Mouse (Mus musculus) 3134 (cell line): ENCODE measurements around the gene Mrgprf.

Experiments used
- DNase-seq: peaks from one replicate; pipeline ENCODE4 v3.0.0-alpha.2; 2011; ENCODE audit warnings: low spot score; ENCODE audit not compliant: insufficient read length; ENCODE audit errors: extremely low read depth

Gene Mrgprf

DNA sequence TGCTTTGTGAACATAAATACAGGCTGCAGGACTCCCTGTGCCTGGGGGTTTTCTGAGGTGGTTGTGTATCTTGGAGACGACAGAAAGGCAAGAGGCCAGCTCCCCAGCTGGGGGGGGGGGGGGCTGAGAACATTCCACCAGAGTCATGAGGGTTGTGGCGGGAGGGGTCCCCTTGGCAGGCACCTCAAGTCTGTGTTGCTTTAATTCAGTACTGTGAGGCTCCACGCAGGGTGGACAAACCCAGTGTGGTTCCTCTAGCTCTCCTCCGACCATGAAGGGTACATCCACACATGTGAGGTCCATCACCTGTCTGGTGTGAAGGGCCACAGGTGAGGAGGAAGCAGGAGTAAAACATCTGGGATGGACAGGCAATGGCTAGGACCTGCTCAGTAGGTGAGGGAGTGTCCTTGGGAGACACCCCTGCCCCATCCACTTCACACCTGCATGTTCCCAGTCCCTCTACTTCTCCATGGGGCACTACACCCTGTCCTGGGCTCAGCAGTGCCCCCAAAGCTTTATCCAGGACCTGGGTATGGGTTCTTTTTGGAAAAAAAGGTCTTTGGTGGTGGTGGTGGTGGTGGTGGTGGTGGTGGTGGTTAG, 33.9 kb downstream of the Mrgprf start:
- DNase-seq, result no peak

GRCm38 (mm10) chr7:145335199-145335598, 34.6 kb downstream of the Mrgprf start:
- no peak for DNase-seq

DNA sequence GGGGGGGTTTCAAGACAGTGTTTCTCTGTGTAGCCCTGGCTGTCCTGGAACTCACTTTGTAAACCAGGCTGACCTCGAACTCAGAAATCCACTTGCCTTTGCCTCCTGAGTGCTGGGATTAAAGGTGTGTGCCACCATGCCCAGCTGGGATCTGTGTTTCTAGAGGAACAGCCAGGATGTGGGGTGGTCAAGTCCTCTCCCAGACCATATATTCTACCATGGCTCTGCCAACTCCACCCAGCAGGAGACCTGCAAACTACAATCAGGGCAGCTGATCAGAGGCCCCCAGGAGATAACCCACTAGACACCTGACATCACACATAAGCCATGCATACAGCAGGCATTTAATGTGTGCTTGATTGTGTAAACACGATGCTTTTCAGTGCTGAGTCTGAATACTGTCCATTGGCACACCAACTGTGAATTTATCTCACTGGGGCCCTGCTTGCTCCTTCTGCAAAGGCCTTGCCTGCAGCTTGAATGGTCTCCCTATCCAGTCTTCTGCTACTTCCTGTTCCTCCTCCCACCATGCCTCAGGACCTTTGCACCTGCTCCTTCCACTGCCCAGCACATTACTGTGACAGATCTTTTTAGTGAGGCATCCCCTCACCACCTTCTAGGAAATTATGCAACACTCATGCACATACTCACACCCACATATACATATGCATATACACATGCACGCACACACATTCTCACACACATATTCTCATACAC, 35.1 kb downstream of the Mrgprf start:
- DNase-seq, result no peak

GRCm38 (mm10) chr7:145337889-145338288, 37.3 kb downstream of the Mrgprf start:
- DNase-seq, result no peak

- no peak for DNase-seq
These were observed 39.7 kb downstream of the Mrgprf start for GRCm38 (mm10) chr7:145340248-145340904.
